Mouse (Mus musculus): ENCODE data around the gene Gtf2h3. TPM values are rescaled to one million over a fixed set of nuclear protein-coding genes. Genes with fewer than 3 reads are reported as not detected.
"Not testable (repeated sequence)": the region's sequence is repeated elsewhere in the genome, so short reads cannot be mapped to it uniquely, and the experiment has no call there.

Gtf2h3 gene
- total RNA-seq, 1 experiment from 2014 or later = 15.0 TPM

DNA sequence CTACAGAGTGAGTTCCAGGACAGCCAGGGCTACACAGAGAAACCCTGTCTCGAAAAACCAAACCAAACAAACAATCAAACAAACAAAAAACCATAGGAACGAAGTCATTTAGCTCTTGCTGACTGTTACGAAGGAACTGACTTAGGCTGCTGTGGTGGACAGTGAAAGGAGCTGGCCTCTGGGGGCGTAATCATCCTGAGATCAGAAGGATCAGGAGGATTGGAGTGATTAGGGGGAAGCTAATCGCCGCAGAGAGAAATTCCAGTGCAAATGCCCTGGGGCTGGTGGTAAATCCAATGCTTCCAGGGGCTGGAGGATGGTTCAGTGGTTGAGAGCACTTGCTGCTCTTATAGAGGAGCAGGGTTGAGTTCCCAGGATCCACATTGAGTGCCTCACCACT lies 25.3 kb upstream of the Gtf2h3 start:
- ATAC-seq (replicated peaks; ENCODE audit: insufficient number of reproducible peaks, low FRiP score, low TSS enrichment, poor library complexity, severe bottlenecking) = no peak

DNA sequence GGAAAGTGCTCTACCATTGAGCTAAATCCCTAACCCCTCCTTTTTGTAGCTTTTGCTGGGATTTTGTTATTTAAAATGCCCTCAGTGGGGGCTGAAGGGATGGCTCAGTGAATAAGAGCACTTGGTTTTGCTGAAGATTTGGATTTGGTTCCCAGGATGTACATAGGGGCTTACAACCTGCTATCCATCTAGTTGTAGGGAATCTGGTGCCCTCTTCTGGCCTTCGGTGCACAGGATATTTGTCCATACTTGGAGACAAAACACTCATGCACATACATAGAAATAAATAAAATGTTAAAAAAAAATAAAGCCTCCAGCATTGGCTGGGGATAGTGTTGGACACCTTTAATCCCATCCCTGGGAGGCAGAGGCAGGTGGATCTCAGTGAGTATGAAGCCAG lies 23.8 kb upstream of the Gtf2h3 start:
- no peak for ATAC-seq (replicated peaks; ENCODE audit: insufficient number of reproducible peaks, low FRiP score, low TSS enrichment, poor library complexity, severe bottlenecking)

DNA sequence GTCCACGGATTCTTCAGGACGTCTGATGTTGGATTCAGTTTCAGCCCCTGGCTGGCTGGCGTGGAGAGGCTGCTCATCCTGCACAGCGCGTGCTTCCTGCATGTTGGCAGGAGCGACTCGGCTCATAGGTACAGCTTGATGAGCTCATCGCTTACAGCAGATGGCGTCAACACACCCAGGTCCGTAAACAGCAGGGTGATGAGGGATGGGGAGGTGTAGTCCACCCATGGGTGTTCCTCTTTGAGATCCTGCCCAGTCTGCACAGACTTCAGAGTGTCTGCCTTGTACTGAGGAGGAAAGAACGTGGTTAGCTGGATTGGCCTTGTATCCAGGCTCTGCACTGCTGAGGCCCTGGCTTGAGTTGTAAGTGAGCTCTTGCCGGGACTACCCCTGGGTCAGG lies 7.9 kb upstream of the Gtf2h3 start:
- ATAC-seq (replicated peaks; ENCODE audit: insufficient number of reproducible peaks, low FRiP score, low TSS enrichment, poor library complexity, severe bottlenecking) = no peak

DNA sequence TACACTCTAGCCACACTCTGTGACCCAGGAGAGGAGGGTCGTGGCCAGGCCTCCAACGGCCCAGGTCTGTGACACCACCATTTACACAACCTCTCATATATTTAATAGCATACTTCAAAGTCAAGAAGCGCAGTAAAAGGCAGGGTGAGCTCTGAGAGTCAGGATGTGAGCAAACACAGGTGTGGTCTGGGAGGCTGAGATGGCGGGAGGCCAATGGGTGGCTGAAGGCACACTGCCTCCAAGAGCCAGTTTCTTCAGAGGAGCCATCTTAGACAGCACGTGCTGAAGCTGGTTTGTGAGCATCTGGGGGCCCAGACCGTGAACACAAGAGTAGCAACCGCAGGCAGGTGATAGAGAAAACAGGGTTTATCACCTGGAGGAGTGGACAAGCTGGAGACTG lies 3.5 kb upstream of the Gtf2h3 start:
- no peak for ATAC-seq (replicated peaks; ENCODE audit: insufficient number of reproducible peaks, low FRiP score, low TSS enrichment, poor library complexity, severe bottlenecking)

DNA sequence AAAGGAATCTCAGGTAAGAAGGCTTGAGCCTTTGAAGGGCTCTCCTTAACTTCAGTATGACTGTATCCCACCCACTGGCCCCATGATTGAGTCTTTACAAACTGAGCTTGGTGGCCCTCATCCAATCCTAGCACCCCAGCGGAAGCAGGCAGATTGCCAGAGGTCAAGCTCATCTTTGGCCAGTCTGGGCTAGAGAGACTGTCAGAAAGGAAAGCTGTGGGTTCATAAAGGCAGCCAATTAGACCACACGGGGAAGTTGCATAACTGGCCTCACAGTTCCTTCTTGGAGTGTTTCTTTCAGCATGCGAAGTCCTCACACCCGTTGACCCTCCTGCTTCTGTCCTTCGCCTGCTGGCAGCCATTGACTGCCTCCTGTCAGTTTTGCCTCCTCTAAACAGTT lies 3.6 kb downstream of the Gtf2h3 start:
- ATAC-seq (replicated peaks; ENCODE audit: insufficient number of reproducible peaks, low FRiP score, low TSS enrichment, poor library complexity, severe bottlenecking) = peak; percentile 62

DNA sequence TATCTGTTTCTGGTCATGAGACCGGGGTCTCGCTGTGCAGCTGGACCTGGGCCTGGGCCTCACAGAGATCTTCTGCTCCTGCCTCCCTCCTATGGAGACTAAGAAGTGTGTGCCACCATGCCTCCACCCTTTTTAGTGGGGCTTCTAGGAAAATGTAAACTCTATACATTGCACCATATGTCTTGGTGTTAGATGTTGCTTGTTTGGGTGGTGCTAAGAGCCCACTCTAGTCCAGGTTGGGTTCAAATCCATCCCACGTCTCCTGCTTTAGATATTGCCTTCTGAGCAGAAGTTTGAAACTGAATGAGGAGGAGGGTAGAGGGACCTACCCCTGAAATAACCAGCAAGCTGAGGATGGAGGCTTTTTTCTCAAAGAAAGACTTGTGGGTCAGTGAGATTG lies 13.8 kb downstream of the Gtf2h3 start:
- no peak for ATAC-seq (replicated peaks; ENCODE audit: insufficient number of reproducible peaks, low FRiP score, low TSS enrichment, poor library complexity, severe bottlenecking)

DNA sequence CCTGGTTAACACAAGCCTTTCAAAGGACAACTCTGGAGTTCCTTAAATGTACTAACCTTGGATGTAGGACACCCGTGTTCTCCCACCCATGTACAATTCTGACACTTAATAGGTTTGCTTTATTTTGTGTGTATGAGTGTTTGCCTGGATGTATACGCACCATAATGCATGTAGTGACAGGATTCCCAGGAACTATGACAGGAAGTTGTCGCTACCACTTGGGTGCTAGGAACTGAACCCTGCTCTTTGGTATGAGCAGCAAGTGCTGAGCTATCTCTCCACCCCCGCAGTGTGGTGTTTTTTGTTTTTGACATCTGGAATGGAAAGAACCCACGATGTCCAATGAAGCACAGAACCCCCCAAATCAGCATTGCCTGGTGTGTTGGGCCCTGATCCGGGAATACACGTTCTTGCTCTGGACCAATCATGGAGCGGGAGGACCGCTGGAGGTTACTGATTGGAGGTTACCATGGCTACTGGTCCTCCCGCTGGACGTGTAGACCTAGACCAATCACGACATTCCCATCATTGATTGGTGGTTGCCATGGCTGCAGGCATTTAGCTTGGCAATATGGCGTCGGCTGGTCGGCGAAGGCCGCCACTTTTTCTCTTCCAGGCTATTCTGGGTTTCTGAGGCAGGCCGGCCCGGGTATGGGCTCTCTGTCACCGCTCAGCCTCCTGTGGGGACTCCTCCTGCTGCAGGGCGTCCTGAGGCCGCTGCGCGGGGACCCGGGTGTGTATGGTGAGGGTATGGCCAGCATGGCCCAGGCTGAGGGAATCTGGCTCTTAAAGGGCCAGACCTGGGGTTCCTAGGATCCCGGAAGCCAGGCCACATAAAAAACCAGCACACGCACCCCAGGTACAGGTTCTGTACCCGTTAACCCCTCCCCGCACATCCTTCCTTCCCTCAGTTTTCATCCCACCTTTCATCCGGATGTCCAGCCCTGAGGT lies 19.6 kb downstream of the Gtf2h3 start:
- peak; percentile 30; the same call in 1 of the 2 replicates for ATAC-seq (replicated peaks; ENCODE audit: insufficient number of reproducible peaks, low FRiP score, low TSS enrichment, poor library complexity, severe bottlenecking)

DNA sequence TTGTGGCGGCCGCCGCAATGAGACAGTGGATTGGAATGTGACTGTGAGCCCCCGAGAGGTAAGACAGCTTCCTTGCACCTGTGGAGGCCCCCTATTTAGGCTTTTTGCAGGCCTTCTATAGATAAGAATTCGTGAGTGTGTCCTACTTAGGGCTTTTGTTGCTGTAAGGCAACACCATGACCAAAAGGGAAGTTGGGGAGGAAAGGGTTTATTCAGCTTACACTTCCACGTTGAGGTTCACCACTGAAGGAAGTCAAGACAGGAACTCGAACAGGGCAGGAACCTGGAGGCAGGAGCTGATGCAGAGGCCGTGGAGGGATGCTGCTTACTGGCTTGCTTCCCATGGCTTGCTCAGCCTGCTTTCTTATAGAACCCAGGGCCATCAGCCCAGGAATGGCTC lies 20.8 kb downstream of the Gtf2h3 start:
- not testable (repeated sequence) for ATAC-seq (replicated peaks; ENCODE audit: insufficient number of reproducible peaks, low FRiP score, low TSS enrichment, poor library complexity, severe bottlenecking)

DNA sequence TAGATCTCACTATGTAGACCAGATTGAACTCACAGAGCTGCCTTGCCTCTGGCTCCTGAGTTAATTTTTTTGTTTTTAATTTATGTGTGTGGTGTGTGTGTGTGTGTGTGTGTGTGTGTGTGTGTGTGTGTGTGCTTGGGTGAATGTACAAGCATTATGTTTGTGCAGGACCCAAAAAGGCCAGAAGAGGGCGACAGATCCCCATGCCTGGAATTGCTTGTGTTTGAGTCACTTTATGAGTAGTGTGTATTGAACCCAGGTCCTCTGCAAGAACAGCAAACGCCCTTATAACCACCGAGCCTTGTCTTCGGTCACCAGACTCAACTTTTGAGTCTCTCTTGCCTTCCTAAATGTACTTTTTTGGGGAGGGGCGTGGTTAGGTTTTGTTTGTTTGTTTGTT lies 23.4 kb downstream of the Gtf2h3 start:
- ATAC-seq (replicated peaks; ENCODE audit: insufficient number of reproducible peaks, low FRiP score, low TSS enrichment, poor library complexity, severe bottlenecking) = no peak

DNA sequence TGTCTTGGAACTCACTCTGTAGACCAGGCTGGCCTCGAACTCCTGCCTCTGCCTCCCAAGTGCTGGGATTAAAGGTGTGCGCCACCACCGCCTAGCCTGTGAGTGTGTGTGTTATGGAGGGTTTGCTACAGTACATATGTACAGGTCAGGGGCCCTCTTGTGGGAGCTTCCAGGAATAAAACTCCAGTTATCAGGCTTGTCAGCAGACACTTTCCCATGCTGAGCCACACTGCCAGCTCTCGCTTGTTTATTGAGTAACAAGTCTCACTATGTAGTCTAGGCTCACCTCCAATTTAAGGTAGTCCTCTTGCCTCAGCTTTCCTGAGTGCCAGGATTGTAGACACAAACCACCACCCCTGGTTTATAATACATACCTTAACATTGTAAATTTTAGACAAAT lies 25.4 kb downstream of the Gtf2h3 start:
- no peak for ATAC-seq (replicated peaks; ENCODE audit: insufficient number of reproducible peaks, low FRiP score, low TSS enrichment, poor library complexity, severe bottlenecking)

DNA sequence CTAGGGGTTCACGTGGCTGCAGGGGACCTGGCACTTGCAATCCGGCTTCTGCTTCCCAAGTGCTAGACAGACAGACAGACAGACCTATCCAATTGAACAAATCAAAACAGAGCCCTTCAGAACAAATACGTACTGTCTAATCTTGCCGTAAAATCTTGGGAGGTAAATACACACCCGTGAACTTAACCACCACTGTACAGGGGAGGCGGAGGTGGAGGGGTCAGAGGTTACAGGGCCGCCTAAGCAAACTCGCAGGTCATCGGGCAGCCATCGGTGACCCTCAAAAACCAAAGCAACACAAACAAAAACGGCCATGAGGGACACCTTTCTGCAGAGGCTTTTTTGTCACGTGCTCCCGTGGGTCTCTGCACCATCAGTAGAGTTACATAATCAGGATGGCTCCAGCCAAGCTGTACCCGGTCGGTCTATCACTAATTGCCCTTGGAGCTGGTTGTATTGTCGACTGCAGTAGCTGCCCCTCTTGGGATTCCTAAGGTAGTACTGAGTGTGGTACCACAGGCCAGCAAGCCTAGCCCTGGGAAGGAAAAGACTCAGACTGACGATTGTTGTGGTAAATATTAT lies 26.2 kb downstream of the Gtf2h3 start:
- no peak for ATAC-seq (replicated peaks; ENCODE audit: insufficient number of reproducible peaks, low FRiP score, low TSS enrichment, poor library complexity, severe bottlenecking)

DNA sequence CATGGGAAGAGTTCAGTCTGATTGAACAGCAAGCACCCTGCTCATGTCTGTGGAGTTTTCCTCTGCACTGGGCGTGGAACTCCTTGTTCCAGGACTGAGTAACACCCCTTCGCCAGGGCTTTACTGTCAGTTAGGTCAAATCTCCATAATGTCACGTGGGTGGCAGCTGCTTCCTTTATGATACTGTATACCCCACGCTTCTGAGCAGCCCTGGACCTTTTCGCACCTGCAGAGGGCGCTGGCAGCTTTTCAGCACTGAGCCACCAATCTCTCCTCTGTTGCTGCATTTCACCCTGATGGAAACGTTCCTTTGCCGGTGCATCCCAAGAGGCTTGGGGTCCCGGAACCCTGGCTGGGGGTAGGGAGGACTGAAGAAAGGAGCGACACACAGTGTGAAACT lies 32.0 kb downstream of the Gtf2h3 start:
- no peak for ATAC-seq (replicated peaks; ENCODE audit: insufficient number of reproducible peaks, low FRiP score, low TSS enrichment, poor library complexity, severe bottlenecking)

DNA sequence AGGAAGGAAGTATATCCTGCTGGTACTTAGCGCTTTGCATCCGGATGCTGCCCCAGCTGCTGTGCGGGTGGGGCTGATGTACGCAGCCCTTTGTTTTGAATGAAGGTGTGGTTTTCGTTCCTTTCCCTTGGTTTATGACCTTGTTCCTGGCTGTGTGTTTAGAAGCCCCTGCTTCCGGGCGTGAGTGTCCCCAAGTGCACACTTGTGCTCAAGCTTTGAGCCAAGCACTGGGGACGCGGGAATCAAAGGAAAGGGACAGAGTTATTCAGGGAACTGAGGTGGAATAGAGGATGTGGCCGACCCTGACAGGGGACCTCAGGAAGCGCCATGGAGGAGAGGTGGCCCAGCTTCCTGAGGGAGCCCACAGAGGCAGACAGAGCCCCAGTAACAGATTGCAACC lies 35.8 kb downstream of the Gtf2h3 start:
- no peak for ATAC-seq (replicated peaks; ENCODE audit: insufficient number of reproducible peaks, low FRiP score, low TSS enrichment, poor library complexity, severe bottlenecking)

DNA sequence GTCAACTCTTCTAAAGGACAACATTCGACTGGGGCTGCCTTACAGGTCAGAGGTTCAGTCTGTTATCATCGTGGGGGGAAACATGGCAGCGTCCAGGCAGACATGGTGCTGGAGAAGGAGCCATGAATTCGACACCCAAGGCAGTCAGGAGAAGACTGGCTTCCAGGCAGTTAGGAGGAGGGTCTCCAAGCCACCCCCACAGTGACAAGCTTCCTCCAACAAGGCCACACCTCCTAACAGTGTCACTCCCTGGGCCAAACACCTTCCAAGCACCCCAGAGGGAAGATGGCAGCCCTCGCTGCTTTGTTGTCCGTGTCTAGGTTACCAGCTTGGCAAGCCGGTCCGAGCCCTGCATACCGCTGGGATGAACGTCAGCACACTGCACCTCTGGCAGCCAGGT lies 39.8 kb downstream of the Gtf2h3 start:
- ATAC-seq (replicated peaks; ENCODE audit: insufficient number of reproducible peaks, low FRiP score, low TSS enrichment, poor library complexity, severe bottlenecking) = no peak

DNA sequence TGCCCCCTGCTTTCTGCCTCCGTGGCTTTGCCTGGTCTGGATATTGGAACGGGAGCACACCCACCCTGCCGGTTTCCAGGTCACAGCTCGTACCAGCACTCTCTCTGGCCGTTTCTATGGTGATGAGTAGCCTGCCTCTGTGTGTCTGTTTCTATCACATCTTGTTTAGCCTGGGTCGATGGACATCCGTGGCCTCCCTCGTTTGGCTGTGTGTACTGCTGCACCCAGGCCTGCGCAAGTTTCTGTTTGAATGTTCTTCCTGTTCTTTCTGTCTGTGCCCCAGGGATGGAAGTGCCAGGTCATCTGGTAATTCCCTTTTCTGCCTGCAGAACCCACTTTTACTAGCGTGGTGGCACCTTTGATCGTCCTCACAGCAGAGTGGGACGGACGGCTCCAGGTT lies 42.4 kb downstream of the Gtf2h3 start:
- ATAC-seq (replicated peaks; ENCODE audit: insufficient number of reproducible peaks, low FRiP score, low TSS enrichment, poor library complexity, severe bottlenecking) = peak; percentile 59; the same call in 1 of the 2 replicates

DNA sequence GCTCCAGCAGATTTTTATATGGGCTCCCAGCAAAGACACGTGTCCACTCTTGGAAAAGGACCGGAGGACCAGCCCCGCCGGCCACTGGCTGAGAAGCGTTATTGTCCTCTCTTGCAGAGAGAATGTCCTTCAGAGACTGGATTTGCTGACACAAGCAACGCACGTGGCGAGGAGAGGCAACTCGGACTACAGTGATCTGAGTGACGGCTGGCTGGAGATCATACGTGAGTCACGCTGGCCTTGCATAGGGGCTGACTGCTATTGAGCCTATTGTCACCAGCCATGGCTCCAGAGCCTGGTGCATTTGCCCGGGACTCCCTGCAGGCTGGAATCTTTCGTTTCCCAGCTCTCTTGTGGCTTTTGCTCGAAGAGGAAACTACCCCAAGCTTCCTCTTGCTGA lies 44.0 kb downstream of the Gtf2h3 start:
- ATAC-seq (replicated peaks; ENCODE audit: insufficient number of reproducible peaks, low FRiP score, low TSS enrichment, poor library complexity, severe bottlenecking) = no peak

DNA sequence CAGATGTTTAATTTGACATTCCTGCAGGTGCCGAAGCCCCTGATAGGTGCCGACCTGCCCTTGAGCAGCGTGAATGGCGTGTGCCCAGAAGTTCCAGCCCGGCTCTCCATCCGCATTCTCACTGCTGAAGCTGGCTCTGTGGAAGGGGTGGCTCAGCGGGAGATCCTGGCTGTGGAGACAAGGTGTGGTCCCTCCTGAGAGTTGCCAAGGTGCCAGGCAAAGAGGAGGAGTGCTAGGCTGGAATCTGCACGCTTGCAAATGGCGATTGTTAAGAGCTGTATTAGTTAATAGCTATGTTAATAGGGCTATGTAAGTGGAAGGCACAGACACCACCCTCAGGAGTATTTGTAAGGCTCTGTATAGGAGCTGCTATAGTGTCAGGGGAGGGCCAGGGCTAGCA lies 45.4 kb downstream of the Gtf2h3 start:
- ATAC-seq (replicated peaks; ENCODE audit: insufficient number of reproducible peaks, low FRiP score, low TSS enrichment, poor library complexity, severe bottlenecking) = no peak

DNA sequence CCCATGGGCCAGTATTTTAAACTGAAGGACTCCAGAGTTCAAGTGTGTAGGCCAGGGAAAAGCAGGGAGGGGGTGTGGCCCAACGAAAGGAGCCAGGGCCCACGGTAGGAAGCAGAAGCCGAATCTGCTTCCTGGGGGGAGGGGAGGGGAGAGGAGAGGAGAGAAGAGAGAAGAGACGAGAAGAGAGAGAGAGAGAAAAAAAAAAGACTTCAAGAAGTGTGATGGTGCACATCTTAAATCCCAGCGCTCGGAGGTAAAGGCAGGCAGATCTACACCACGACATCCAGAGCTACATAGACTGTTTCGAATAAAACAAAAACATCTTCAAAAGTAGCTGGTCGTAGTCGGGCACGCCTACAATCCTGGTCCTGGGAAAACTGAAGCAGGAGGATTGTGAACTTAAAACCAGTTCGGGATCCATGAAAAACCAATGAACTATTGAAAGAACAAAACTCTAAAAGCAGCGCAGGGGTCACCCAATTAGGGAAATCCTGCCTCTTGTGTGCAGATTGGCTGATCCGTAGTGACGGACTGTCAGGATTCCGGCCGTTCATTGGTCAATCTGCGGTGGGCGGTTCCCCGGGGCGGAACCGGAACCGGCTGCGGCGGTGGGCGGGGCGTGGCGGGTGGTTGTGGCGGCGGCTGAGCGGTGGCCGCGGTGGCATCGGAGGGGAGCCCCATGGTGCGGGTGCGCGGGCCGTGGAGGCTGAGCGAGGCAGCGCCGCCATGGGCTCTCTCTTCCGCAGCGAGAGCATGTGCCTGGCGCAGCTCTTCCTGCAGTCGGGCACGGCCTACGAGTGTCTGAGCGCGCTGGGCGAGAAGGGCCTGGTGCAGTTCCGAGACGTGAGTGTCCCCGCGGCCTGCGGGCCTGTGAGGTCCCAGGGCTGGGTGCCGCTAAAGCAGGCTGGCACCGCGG lies 49.8 kb downstream of the Gtf2h3 start, which contains the start of gene Atp6v0a2:
Atp6v0a2 (plus strand) TSS at position 129 of the 916 bp plus-strand sequence.
- ATAC-seq (replicated peaks; ENCODE audit: insufficient number of reproducible peaks, low FRiP score, low TSS enrichment, poor library complexity, severe bottlenecking) = peak; percentile 96

DNA sequence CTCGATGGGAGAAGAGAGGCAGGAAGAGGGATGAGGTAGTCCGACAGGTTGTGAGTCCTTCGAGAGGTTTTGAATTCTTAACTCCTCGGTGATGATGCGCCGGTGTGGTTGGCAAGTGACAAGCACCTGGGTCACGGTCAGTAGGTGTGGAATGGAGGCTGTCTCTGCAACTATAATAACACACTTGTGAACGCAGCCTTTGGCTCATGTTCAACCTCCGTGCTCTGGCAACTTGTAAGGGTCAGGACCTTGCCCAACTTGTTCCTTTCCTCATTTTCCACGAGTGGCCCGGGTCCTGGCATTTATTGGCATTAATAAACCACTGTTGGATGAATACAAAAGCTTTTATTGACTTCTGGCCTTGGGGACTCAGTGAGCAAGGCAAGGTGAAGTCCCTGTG lies 50.7 kb downstream of the Gtf2h3 start:
- ATAC-seq (replicated peaks; ENCODE audit: insufficient number of reproducible peaks, low FRiP score, low TSS enrichment, poor library complexity, severe bottlenecking) = no peak

All from monocyte, adult 5-6 weeks (primary cell).